In the genomic region with DNA sequence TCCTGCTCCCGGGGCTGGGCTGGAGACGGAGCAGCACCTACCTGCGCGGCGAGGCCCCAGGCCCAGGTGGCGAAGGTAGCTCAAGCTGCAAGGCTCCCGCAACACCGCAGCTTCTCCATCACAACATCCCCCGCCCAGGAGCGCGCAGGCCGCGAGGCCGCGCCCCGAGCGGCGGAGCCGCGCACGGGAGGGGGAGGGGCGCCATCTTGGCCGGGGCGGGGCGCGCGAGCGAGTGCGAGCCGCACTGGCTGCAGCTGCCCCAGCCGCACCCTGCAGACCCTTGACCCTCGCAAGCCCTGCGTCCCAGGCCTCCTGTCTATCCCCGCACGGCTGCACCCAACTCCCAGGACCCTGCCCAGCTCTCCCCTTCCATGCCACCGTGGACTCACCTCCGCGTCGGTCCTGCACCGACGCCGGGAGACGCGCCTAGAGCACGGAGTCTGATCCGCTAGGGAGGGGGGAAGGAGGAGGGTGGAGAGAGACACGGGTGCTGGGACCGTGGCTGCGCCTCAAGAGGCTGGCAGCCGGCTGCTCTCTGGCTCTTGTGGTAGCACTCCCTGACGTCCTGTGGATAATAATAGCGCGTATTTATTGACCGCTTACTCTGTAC, we compare ENCODE assay signal across 8 mouse cellular contexts. TPM values are rescaled to one million over a fixed set of nuclear protein-coding genes. Genes with fewer than 3 reads are reported as not detected.
DNase-seq lines count a peak whose midpoint lies in the region; ATAC-seq lines count a peak whose summit lies in the region.

Gene Apbb1, minus strand, starts transcription at position 560 of the 610 bp plus-strand sequence.

- H3K4me2 ChIP-seq in hindbrain, embryonic 14.5 days (replicated peaks) = peak within 1 kb of the TSS; percentile 84

- no peaks in the 10 kb centered on the region for H3K9me3 ChIP-seq in hindbrain, embryonic 14.5 days (ENCODE audit: control insufficient read depth, low read length)

- ATAC-seq in common myeloid progenitor, adult 5-6 weeks (replicated peaks; ENCODE audit: low read depth, poor library complexity, severe bottlenecking) = peak; percentile 95
- ATAC-seq in hindbrain, embryonic 14.5 days (ENCODE audit: low FRiP score) = peak; percentile 93

- no peaks in the 10 kb centered on the region for H3K36me3 ChIP-seq in hindbrain, embryonic 14.5 days (replicated peaks; ENCODE audit: control insufficient read depth, insufficient read depth)

- H3K27me3 ChIP-seq in hindbrain, embryonic 14.5 days (ENCODE audit: control insufficient read depth, insufficient read depth, low read length) = no peaks in the 10 kb centered on the region

- peak; percentile 43 for DNase-seq in adipocyte (ENCODE audit: low spot score)
- DNase-seq in gastrocnemius, adult 18-20 months (ENCODE audit: low spot score) = peak; percentile 73
- DNase-seq in hindbrain, embryonic 14.5 days (ENCODE audit: low spot score) = peak; percentile 86
- peak; percentile 76 for DNase-seq in left cerebral cortex, adult 11 months (ENCODE audit: low spot score)
- peak; percentile 86 for DNase-seq in lung, postnatal 36 days
- DNase-seq in retina, embryonic 14.5 days (ENCODE audit: low spot score) = peak; percentile 82
- peak; percentile 80 for DNase-seq in thymus, postnatal 4 days

- peak within 1 kb of the TSS; percentile 54 for H3K4me3 ChIP-seq in hindbrain, embryonic 14.5 days (replicated peaks; ENCODE audit: low read length)

- peaks cover 28% of the 10 kb centered on the region for H3K4me1 ChIP-seq in hindbrain, embryonic 14.5 days (replicated peaks; ENCODE audit: control insufficient read depth, insufficient read depth, low read length)

- H3K9ac ChIP-seq in hindbrain, embryonic 14.5 days = peak within 1 kb of the TSS; percentile 82

- peak within 1 kb of the TSS; percentile 97 for H3K27ac ChIP-seq in hindbrain, embryonic 14.5 days

- WGBS in hindbrain, embryonic 14.5 days = 0% methylated on average over 43 of the region's 54 CpGs

RNA-seq across cellular contexts. Expression of gene Apbb1, which starts in this region (rescaled TPM):
- 0.64 TPM in 1 of 2 replicates, not detected in the other for total RNA-seq in common myeloid progenitor, adult 5-6 weeks (2017)
- 1 to 10 TPM; 7.4 to 7.5 TPM for total RNA-seq in gastrocnemius, adult 18-20 months (2021)
- 224 and 243 TPM in 2 replicates for polyA plus RNA-seq in hindbrain, embryonic 14.5 days (2014; fragmentation: Nextera tagmentation; extraction: Ambion mirVana)

Comparison
In these comparisons a context has a peak if more than half of its experiments do, and no peak if none do; other contexts are left out.
1. Peak in every context shown above with its lines: DNase-seq, ATAC-seq, H3K4me3 ChIP-seq and H3K27ac ChIP-seq.
2. Peak in ATAC-seq in common myeloid progenitor, adult 5-6 weeks; RNA of the gene not detected or under 1 TPM.